Mouse (Mus musculus) urinary bladder, adult 18-20 months (tissue): ENCODE results near the gene Cib1.

Experiments used
- DNase-seq, 2 experiments: peaks; one replicate each; pipeline ENCODE4 v3.0.0; 2022; ENCODE audit warnings: low spot score in 2 of 2, mixed read lengths in 2 of 2

Cib1 gene

GRCm38 (mm10) chr7:80184968-80185367, 47.6 kb downstream of the Cib1 start:
- DNase-seq: no peak

GRCm38 (mm10) chr7:80184551-80184950, 48.1 kb downstream of the Cib1 start:
- no peak for DNase-seq

- DNase-seq: no peak
Observed at GRCm38 (mm10) chr7:80183969-80184368, 48.6 kb downstream of the Cib1 start.

GRCm38 (mm10) chr7:80183466-80183865, 49.1 kb downstream of the Cib1 start:
- DNase-seq: no peak

- no peak for DNase-seq
Observed at GRCm38 (mm10) chr7:80182139-80182538, 50.5 kb downstream of the Cib1 start.

- DNase-seq: no peak
Observed at GRCm38 (mm10) chr7:80181078-80181477, 51.5 kb downstream of the Cib1 start.

GRCm38 (mm10) chr7:80180202-80180601, 52.4 kb downstream of the Cib1 start:
- no peak for DNase-seq

GRCm38 (mm10) chr7:80179790-80180189, 52.8 kb downstream of the Cib1 start:
- no peak for DNase-seq

GRCm38 (mm10) chr7:80179327-80179726, 53.3 kb downstream of the Cib1 start:
- DNase-seq: no peak

GRCm38 (mm10) chr7:80178037-80178729, 54.4 kb downstream of the Cib1 start:
- DNase-seq: no peak

- DNase-seq: no peak
Observed at GRCm38 (mm10) chr7:80177438-80177837, 55.2 kb downstream of the Cib1 start.
